Mouse (Mus musculus): Measurements from ENCODE around the gene Amy2a5.
"Not testable (repeated sequence)": the region's sequence is repeated elsewhere in the genome, so short reads cannot be mapped to it uniquely, and the experiment has no call there.

Gene Amy2a5

DNA sequence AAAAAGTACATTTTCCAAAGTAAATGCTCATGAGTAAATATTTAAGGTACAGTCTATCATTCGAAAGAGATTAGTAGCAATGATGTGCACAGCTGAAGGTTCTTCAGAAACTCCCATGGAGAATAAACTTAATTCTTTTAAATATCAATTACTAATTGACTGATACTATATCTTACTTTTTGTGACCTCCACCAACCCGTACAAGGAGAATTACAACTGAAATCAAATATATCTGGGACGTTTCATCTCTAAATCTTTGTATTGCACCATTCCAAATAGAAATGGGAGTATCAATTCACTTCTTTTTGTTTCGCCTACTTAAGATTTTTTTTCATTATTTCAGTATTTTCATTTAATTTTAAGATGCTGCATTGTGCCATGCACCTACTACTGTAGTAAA lies at the start of gene Amy2a5:
Gene Amy2a5, minus strand, starts transcription at position 101 of the 400 bp plus-strand sequence.
- not testable (repeated sequence) for DNase-seq (ENCODE audit: low read depth, low spot score)

DNA sequence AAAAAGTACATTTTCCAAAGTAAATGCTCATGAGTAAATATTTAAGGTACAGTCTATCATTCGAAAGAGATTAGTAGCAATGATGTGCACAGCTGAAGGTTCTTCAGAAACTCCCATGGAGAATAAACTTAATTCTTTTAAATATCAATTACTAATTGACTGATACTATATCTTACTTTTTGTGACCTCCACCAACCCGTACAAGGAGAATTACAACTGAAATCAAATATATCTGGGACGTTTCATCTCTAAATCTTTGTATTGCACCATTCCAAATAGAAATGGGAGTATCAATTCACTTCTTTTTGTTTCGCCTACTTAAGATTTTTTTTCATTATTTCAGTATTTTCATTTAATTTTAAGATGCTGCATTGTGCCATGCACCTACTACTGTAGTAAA lies 32.7 kb upstream of the Amy2a5 start, which contains the start of gene Amy2a4:
Gene Amy2a4, minus strand, starts transcription at position 101 of the 400 bp plus-strand sequence.
- not testable (repeated sequence) for DNase-seq (ENCODE audit: low read depth, low spot score)

DNA sequence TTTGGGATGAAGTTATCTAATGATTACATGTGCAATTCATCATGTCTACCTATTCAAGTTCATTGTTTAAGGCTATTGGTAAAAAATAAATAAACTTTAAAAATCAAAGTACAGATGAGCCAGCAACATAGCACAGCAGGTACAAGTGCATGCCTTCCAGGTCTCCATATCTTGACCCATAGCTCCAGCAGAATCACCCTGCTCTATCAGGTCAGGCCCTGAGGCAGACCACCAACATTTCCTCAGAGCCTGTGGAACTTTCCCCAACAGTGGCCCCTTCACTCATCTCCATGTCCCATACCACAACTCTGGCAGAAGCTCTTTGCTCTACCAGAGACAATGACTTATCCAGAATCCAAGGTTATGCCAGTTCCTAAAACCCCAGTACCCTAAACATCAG lies 21.6 kb upstream of the Amy2a5 start:
- DNase-seq (ENCODE audit: low read depth, low spot score) = not testable (repeated sequence)

DNA sequence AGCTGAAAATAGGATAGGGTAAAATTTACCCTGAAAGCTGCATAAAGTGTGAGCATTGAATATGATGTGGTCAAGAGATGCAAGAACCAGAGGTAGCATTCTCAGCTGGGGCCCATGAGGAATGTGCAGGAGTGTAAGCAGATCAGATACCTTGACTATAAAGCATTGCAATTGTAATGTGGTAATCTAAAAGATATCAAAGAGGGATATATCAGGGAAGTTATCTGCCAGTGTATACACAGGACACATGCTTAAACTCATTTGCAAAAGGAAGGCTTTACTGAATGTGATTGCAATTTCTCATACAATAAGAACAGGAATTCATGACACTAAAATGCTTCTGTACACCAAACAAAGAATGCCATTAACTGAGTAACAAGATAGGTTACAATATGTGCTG lies 20.9 kb upstream of the Amy2a5 start:
- not testable (repeated sequence) for DNase-seq (ENCODE audit: low read depth, low spot score)

DNA sequence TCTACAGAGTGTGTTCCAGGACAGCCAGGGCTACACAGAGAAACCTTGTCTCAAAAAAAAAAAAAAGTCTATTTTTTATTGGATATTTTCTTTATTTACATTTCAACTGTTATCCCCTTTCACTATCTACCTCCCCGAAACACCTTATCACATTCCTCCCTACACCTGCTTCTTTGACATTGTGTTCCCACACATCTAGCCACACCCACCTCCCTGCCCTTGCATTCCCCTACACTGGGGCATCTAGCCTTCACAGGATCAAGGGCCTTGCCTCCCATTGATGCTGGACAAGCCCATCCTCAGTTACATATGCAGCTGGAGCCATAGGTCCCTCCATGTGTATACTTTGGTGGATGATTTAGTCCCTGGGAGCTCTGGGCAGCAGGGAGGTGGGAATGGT lies 31.5 kb downstream of the Amy2a5 start:
- DNase-seq (ENCODE audit: low read depth, low spot score) = no peak
